Mouse (Mus musculus): ENCODE measurements at regions not wholly inside any gene's neighbourhood (a gene's known extent, or its start where the extent isn't known, plus 50 kb on each side); places are given as distances from the start of the nearest gene placed in this dataset.

- peak overlapping the region; percentile 46 for H3K4me2 ChIP-seq (ENCODE audit: low read depth, low read length)
- no peak for ATAC-seq
- H3K9me3 ChIP-seq (ENCODE audit: low read length): no peaks in the 10 kb centered on the region
- no peaks in the 10 kb centered on the region for H3K27me3 ChIP-seq (ENCODE audit: insufficient read depth, low read length)
- H3K36me3 ChIP-seq (ENCODE audit: insufficient read depth, low read length): no peaks in the 10 kb centered on the region
- H3K9ac ChIP-seq (replicated peaks; ENCODE audit: low read length): no peak overlapping the region
- TF ChIP-seq CTCF (IDR thresholded peaks at IDR 0.05; ENCODE audit: low read depth): no peak
- H3K27ac ChIP-seq: no peak overlapping the region
- no peak for DNase-seq (ENCODE audit: low spot score)
- peaks cover 12% of the 10 kb centered on the region for H3K4me1 ChIP-seq (ENCODE audit: insufficient read depth, low read length)
- WGBS: 27% methylated on average over 5 of the region's 5 CpGs
- H3K4me3 ChIP-seq (ENCODE audit: low read length): no peak overlapping the region
Observed at GRCm38 (mm10) chr11:112869571-112869970, 87.5 kb downstream of the Sox9 start.

GRCm38 (mm10) chr11:112870201-112871035, 88.4 kb downstream of the Sox9 start:
- H3K4me3 ChIP-seq (ENCODE audit: low read length): peak overlapping the region; percentile 17
- WGBS: under 1% methylated on average over 17 of the region's 17 CpGs

GRCm38 (mm10) chr11:112872677-112873367, 90.8 kb downstream of the Sox9 start:
- Histone ChIP-seq H3K4me2 (ENCODE audit: low read depth, low read length) (no peak overlapping the region), H3K9ac (replicated peaks; ENCODE audit: low read length) (no peak overlapping the region), H3K36me3 (ENCODE audit: insufficient read depth, low read length) (no peaks in the 10 kb centered on the region), H3K4me3 (ENCODE audit: low read length) (no peak overlapping the region), H3K27ac (peak overlapping the region; percentile 37; the same call in 1 of the 2 replicates), H3K27me3 (ENCODE audit: insufficient read depth, low read length) (no peaks in the 10 kb centered on the region), H3K4me1 (ENCODE audit: insufficient read depth, low read length) (peaks cover 12% of the 10 kb centered on the region), H3K9me3 (ENCODE audit: low read length) (no peaks in the 10 kb centered on the region)
- DNase-seq (ENCODE audit: low spot score) (peak; percentile 27), ATAC-seq (0 out of 2 replicates have a peak, but pooled peaks have one; percentile 38)
- WGBS: 35% methylated on average over 11 of the region's 11 CpGs
- TF ChIP-seq CTCF (IDR thresholded peaks at IDR 0.05; ENCODE audit: low read depth): no peak

More at GRCm38 (mm10) chr11:112870201-112871035, 88.4 kb downstream of the Sox9 start:
- no peak for TF ChIP-seq CTCF (IDR thresholded peaks at IDR 0.05; ENCODE audit: low read depth)
- Histone ChIP-seq H3K27ac (peak overlapping the region; percentile 45), H3K36me3 (ENCODE audit: insufficient read depth, low read length) (no peaks in the 10 kb centered on the region), H3K9me3 (ENCODE audit: low read length) (no peaks in the 10 kb centered on the region), H3K27me3 (ENCODE audit: insufficient read depth, low read length) (no peaks in the 10 kb centered on the region), H3K4me2 (ENCODE audit: low read depth, low read length) (peak overlapping the region; percentile 46), H3K9ac (replicated peaks; ENCODE audit: low read length) (peak overlapping the region; percentile 30; the same call in 1 of the 2 replicates), H3K4me1 (ENCODE audit: insufficient read depth, low read length) (peaks cover 12% of the 10 kb centered on the region)
- peak; percentile 86 for ATAC-seq
- DNase-seq (ENCODE audit: low spot score): peak; percentile 75

- no peak for DNase-seq (ENCODE audit: low spot score)
Observed at GRCm38 (mm10) chr11:112874239-112874638, 92.2 kb downstream of the Sox9 start.

GRCm38 (mm10) chr11:112876226-112876625, 94.2 kb downstream of the Sox9 start:
- 52% methylated on average over 8 of the region's 8 CpGs for WGBS
- no peak for DNase-seq (ENCODE audit: low spot score)

More at GRCm38 (mm10) chr11:112874239-112874638, 92.2 kb downstream of the Sox9 start:
- H3K4me1 ChIP-seq (ENCODE audit: insufficient read depth, low read length): peaks cover 12% of the 10 kb centered on the region
- H3K4me3 ChIP-seq (ENCODE audit: low read length): no peak overlapping the region
- no peaks in the 10 kb centered on the region for H3K36me3 ChIP-seq (ENCODE audit: insufficient read depth, low read length)
- H3K9me3 ChIP-seq (ENCODE audit: low read length): 0 out of 2 replicates have a peak, but pooled peaks cover 2% of the 10 kb centered on the region
- H3K9ac ChIP-seq (replicated peaks; ENCODE audit: low read length): no peak overlapping the region
- H3K4me2 ChIP-seq (ENCODE audit: low read depth, low read length): no peak overlapping the region
- no peak for ATAC-seq
- H3K27ac ChIP-seq: no peak overlapping the region
- H3K27me3 ChIP-seq (ENCODE audit: insufficient read depth, low read length): no peaks in the 10 kb centered on the region
- 85% methylated on average over 11 of the region's 11 CpGs for WGBS
- TF ChIP-seq CTCF (IDR thresholded peaks at IDR 0.05; ENCODE audit: low read depth): no peak

GRCm38 (mm10) chr11:112878436-112878835, 96.4 kb downstream of the Sox9 start:
- ATAC-seq (no peak), DNase-seq (ENCODE audit: low spot score) (no peak)
- Histone ChIP-seq H3K27me3 (ENCODE audit: insufficient read depth, low read length) (no peaks in the 10 kb centered on the region), H3K36me3 (ENCODE audit: insufficient read depth, low read length) (no peaks in the 10 kb centered on the region), H3K9ac (replicated peaks; ENCODE audit: low read length) (no peak overlapping the region), H3K9me3 (ENCODE audit: low read length) (0 out of 2 replicates have a peak, but pooled peaks cover 2% of the 10 kb centered on the region), H3K4me3 (ENCODE audit: low read length) (no peak overlapping the region), H3K4me1 (ENCODE audit: insufficient read depth, low read length) (no peaks in the 10 kb centered on the region), H3K4me2 (ENCODE audit: low read depth, low read length) (no peak overlapping the region), H3K27ac (no peak overlapping the region)
- no peak for TF ChIP-seq CTCF (IDR thresholded peaks at IDR 0.05; ENCODE audit: low read depth)

More at GRCm38 (mm10) chr11:112876226-112876625, 94.2 kb downstream of the Sox9 start:
- Histone ChIP-seq H3K4me2 (ENCODE audit: low read depth, low read length) (no peak overlapping the region), H3K27me3 (ENCODE audit: insufficient read depth, low read length) (no peaks in the 10 kb centered on the region), H3K9ac (replicated peaks; ENCODE audit: low read length) (no peak overlapping the region), H3K36me3 (ENCODE audit: insufficient read depth, low read length) (no peaks in the 10 kb centered on the region), H3K4me3 (ENCODE audit: low read length) (no peak overlapping the region), H3K9me3 (ENCODE audit: low read length) (0 out of 2 replicates have a peak, but pooled peaks cover 2% of the 10 kb centered on the region), H3K4me1 (ENCODE audit: insufficient read depth, low read length) (no peaks in the 10 kb centered on the region), H3K27ac (no peak overlapping the region)
- no peak for TF ChIP-seq CTCF (IDR thresholded peaks at IDR 0.05; ENCODE audit: low read depth)
- no peak for ATAC-seq
